Mouse (Mus musculus) gastrocnemius, postnatal 36 days (tissue): ENCODE data around the gene Ugt1a7c. TPM values are rescaled to one million over a fixed set of nuclear protein-coding genes. Genes with fewer than 3 reads are reported as not detected.

ENCODE experiments used
- DNase-seq, 2 experiments: peaks; one replicate each; pipeline ENCODE4 v3.0.0; 2022
- intact Hi-C: fragments of 180-260 bp; cut with DNase I; formaldehyde crosslinking; loops from one replicate; pipeline ENCODE4 v1.15.1; 2025
- total RNA-seq, 2 experiments: library from RNA; stranded (reverse); gene quantifications; 2 replicates each; pipeline ENCODE4 v1.2.3; 2021

Ugt1a7c gene
- total RNA-seq, 2 experiments from 2014 or later, result 0.33 to 0.54 TPM

DNA sequence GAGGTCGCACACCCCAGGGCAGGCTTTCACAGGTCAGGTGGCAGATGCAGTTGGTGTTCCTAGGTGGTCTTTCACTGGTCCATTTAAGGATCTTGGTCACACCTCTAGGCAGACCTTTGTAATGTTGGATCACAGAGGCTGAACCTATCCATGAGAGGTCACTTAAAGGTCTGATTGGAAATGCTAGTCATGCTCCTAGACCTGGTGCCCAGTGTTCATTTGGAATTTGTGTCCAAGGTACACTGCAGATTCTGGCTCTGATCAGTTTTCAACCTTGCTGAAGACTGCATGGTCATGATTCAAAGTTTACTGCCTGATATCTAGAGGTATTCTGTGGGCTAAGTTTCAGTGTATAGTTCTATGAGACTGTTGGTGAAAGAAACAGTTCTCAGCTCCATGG is 84.8 kb downstream of the Ugt1a7c start:
- no peak for DNase-seq
- intact Hi-C loops, result no loop called here

DNA sequence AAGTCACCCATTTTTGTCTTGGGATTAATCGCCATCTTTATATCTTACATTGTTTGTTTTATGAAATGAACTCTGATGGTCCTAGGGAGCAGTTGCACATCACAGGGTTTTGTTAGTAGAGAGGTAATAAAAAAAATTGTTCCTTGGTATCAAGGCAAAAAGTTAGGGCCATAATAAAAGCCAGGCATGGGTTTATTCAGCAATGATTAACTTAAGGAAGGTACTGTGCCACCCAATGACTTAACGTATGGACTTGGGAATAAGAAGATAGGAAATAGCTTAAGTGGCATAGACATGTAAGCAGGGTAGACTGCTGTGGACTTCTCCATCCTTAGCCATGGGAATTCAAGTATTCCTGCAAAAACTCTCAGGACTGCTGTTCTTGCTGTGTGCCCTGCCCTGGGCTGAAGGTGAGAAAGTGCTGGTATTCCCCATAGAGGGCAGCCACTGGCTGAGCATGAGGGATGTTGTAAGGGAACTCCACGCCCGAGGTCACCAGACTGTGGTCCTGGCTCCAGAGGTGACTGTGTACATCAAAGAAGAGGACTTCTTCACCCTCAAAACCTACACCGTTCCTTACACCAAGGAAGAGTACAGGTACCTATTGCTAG is 91.6 kb downstream of the Ugt1a7c start:
- DNase-seq, result no peak
- intact Hi-C loops, result no loop called here

DNA sequence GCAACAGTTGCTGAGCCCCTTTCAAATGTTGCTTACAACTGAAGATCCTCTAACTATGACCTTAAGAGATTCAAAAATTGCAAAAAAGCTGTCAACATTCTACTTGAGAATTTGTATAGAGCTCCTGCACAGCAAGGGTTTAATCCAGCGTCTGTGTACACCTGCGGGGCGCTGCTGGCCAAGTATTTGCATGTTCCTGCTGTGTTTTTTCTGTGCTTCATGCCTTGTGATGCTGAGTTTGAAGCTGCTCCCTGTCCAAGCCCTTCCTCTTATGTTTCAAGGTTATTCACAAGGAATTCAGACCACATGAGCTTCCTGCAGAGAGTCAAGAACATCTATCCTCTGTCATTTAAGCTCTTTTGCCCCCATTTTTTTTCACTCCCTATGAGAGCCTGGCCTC is 97.3 kb downstream of the Ugt1a7c start:
- no peak for DNase-seq
- intact Hi-C loops, result no loop called here

- DNase-seq, result no peak
- intact Hi-C loops, result no loop called here
Measured at GRCm38 (mm10) chr1:88195687-88196086, 100.8 kb downstream of the Ugt1a7c start.

DNA sequence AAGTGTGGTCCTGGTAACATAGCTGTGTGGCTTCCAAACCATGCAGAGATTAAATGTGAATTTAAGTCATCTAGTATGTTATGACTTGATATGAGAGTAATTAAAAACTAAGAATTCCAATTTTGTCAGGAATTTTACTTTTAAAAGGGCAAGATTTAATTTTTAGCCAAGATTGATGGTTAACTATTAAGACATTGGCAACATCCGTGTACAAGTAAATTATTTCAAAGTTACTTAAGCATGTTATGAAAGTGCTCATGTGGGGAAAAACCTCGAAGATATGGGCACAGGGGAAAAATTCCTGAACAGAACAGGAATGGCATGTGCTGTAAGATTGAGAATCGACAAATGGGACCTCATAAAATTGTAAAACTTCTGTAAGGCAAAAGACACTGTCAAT is 102.6 kb downstream of the Ugt1a7c start:
- no peak for DNase-seq
- intact Hi-C loops, result no loop called here

DNA sequence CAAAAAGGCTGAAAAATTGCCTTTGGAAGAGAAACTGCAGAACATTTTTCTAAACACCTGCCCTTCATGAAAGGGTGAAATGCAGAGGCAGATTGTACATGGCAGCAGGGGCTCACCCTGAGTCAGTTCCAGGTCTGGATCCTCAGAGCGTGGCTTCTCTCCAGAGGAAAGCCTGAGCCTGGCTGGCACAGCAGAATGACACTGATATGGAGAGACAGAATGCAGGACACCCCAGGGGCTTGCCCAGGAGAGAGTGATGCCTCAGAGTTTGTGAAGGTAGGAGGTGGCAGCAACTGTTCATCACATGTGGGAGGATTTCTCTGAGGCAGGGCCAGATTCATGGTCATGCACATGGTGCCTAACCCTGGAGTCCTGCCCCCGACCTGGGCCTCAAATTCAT is 105.1 kb downstream of the Ugt1a7c start:
- DNase-seq, result no peak
- intact Hi-C loops, result no loop called here

- no peak for DNase-seq
- intact Hi-C loops, result no loop called here
Measured at GRCm38 (mm10) chr1:88200456-88200855, 105.6 kb downstream of the Ugt1a7c start, which contains the start of gene Ugt1a2. Ugt1a2 (plus strand) TSS chr1:88200601.

DNA sequence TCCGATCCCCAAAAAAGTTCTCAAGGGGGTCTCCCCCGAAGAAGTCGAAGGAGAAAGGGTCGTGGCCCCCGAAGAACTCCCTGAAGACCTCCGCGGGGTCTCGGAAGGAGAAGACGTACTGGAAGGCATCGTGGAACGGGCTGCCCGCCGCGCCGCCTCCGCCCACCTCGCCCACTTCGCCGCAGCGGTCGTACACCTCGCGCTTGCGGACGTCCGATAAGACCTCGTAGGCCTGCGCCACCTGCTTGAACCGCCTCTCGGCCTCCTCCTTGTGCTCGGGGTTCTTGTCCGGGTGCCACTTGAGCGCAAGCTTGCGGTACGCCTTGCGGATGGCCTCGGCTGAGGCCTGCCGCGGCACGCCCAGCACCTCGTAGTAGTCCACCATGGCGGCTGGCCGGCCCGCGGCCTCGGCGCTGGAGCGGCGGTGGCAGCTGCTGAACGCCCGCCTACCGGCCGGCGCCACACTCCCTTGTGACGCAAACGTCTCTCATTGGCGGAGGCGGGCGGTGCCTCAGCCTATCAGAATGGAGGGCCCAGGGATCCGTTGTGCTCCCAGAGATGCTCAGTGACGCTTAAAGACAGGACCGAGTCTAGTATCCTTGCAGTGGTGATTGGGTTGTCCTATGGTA is 110.5 kb downstream of the Ugt1a7c start, which contains the start of gene Dnajb3:
TSS of gene Dnajb3 (minus strand) at position 489 of the 629 bp plus-strand sequence.
- intact Hi-C loops, result no loop called here
- DNase-seq, result peak in 1 of 2 experiments; percentile 54

DNA sequence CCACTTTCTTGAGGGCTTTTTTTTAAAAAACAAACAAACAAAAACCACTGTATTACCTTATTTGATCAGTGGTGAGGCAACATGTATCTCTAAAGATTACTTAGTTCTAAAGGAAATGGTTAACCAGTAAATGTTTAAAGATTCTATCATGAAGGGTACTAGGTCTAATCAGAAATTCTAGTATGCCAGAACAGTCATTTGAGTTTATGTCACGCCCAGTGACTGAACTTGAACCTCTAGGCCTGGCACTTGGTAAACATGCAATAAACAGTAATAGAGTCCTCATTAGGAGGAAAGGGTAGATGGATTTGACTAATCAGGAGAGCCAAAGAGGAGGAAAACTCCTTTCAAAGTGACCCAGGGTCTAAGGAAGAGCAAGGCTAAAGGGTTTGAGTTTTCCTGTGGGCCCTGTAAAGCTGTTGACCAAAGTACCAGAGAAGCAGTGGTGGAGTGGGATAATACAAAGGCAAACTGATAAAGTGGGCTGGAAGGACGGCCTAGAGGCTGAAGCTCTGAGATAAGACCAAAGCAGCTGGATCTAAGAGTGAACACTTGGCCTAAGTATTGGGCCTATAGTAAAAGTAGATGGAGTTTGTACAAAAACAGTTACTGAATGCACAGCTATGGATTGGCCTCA is 112.1 kb downstream of the Ugt1a7c start:
- no peak for DNase-seq
- intact Hi-C loops, result no loop called here

GRCm38 (mm10) chr1:88211812-88212211 is 117.0 kb downstream of the Ugt1a7c start, which contains the start of gene Ugt1a1:
Ugt1a1 (plus strand) TSS chr1:88211959.
- intact Hi-C loops, result no loop called here
- DNase-seq, result no peak

DNA sequence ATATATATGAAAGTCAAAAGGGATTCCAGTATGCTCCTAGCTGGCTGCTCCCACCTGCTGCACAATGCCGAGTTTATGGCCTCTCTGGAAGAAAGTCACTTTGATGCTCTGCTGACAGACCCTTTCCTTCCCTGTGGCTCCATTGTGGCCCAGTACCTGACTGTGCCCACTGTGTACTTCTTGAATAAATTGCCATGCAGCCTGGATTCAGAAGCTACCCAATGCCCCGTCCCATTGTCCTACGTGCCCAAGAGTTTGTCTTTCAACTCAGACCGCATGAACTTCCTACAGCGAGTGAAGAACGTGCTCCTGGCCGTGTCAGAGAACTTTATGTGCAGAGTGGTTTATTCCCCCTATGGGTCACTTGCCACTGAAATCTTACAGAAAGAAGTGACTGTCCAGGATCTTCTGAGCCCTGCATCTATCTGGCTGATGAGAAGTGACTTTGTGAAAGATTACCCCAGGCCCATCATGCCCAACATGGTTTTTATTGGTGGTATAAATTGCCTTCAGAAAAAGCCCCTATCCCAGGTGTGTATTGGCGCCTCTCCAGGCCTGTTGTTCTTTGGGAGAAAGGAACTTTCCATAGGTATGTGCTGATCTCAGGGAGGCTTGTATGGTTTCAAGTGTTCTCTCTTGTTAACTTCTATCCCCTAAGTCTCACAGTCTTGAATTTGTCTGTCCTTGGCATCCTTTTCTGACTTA is 117.6 kb downstream of the Ugt1a7c start:
- intact Hi-C loops, result no loop called here
- DNase-seq, result peak in 1 of 2 experiments; percentile 8

GRCm38 (mm10) chr1:88213061-88213460 is 118.2 kb downstream of the Ugt1a7c start:
- intact Hi-C loops, result no loop called here
- DNase-seq, result no peak

GRCm38 (mm10) chr1:88213766-88214461 is 119.1 kb downstream of the Ugt1a7c start:
- intact Hi-C loops, result no loop called here
- peak in 1 of 2 experiments; percentile 8 for DNase-seq

DNA sequence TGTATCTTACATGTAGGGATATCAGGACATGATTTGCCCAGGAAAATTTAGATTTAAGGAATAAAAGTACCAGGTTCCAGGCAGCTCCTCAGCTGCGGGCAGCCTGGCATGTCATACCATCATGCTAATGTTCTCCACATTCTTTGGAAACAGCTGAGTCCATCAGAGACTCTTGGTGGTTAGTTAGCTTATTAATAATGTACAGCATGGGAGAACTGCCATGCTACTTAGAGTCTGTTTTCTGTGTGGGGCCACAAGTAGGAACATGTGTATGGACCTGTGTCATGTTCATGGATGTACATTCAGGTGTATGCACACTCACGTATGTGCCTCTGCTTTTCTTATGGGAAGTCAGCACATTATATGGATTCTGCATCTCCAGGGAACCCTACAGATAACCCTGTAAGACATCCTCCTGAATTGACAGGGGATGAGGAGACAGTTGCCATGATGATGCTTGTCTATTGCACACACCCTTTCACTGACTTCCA is 119.6 kb downstream of the Ugt1a7c start:
- DNase-seq, result no peak
- intact Hi-C loops, result no loop called here

DNA sequence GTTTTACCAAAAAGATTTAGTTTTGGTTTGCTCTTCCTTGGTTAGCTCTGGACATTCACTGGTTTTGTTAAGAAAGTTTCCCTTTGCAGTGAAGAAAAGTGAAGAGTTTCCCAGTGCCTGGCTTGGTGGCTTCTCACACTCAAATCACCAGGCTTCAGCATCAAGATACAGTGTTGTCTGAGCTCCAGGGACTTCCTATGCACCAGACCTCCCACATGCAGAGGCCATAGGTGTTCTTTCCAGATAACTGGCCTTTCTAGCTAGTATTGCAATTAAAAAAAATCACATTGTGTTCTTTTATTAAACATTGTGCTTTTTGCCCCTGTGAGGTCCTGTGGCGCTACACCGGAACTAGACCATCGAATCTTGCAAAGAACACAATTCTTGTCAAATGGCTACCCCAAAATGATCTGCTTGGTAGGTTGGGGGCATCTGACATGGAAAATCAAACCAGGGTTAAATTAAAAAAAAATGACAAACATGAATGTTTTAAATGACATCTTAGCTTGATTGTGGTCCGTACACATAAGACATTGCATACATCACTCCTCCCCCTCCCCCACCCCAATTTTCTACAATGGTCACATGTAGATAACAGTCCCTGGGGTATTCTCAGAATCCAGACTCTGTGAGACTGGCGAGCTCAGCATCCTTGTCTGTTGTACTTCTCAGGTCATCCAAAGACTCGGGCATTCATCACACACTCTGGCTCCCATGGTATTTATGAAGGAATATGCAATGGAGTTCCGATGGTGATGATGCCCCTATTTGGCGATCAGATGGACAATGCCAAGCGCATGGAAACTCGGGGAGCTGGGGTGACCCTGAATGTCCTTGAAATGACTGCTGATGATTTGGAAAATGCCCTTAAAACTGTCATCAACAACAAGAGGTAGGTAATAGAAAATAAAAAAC is 120.9 kb downstream of the Ugt1a7c start:
- intact Hi-C loops, result no loop called here
- no peak for DNase-seq

DNA sequence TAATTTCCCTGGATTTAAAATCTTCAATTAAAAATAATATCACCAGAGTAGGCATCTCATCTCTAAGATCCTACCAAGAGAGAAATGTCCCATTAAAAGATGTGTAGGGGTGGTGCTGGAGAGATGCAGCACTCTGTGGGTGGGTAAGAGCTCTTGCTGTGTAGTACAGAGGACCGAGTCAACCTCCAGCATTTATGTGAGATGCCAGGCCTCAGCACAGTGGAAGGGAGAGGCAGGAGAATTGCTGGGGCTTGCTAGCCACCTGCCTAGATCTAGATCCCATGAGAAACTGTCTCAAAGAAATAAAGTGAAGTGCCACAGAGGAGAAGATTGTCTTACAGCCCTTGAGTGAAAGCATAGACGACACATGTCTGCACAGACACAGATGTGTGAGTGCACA is 121.7 kb downstream of the Ugt1a7c start:
- no peak for DNase-seq
- intact Hi-C loops, result no loop called here

- DNase-seq, result no peak
- intact Hi-C loops, result no loop called here
Measured at GRCm38 (mm10) chr1:88217144-88217543, 122.3 kb downstream of the Ugt1a7c start.

- intact Hi-C loops, result no loop called here
- DNase-seq, result no peak
Measured at GRCm38 (mm10) chr1:88217576-88217975, 122.7 kb downstream of the Ugt1a7c start.

DNA sequence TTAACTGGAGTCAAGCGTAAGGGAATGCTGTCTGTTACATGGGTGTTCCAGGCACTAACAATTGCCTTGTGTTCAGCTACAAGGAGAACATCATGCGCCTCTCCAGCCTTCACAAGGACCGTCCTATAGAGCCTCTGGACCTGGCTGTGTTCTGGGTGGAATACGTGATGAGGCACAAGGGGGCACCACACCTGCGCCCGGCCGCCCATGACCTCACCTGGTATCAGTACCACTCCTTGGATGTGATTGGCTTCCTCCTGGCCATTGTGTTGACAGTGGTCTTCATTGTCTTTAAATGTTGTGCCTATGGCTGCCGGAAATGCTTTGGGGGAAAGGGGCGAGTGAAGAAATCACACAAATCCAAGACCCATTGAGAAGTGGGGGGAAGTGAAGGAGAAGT is 123.2 kb downstream of the Ugt1a7c start:
- intact Hi-C loops, result no loop called here
- peak in 1 of 2 experiments; percentile 14 for DNase-seq
